Mouse (Mus musculus) heart, embryonic 14.5 days (tissue): ENCODE data around the gene Tmppe. TPM values are rescaled to one million over a fixed set of nuclear protein-coding genes. Genes with fewer than 3 reads are reported as not detected.
"Not testable (repeated sequence)": the region's sequence is repeated elsewhere in the genome, so short reads cannot be mapped to it uniquely, and the experiment has no call there.

Source experiments
- ATAC-seq: fragments of 200-750 bp; cut with Nextera tagmentation; 2 replicates; pipeline ENCODE4 v1.8.0; 2017; ENCODE audit warnings: low read depth, moderate TSS enrichment; ENCODE audit not compliant: insufficient number of reproducible peaks, insufficient read depth, low FRiP score
- H3K27ac ChIP-seq, 2 experiments: fragments of 200-500 bp in 1 of 2; fragments of 300-500 bp in 1 of 2; sonication (generic) in 1 of 2; replicated peaks in 1 of 2; 2 replicates each; pipeline ENCODE4 v1.5.1; 2012 to 2014; ENCODE audit warnings: low read depth in 2 of 2, low read length in 2 of 2, control low read depth in 1 of 2, mild to moderate bottlenecking in 1 of 2, mixed read lengths in 1 of 2; ENCODE audit not compliant: control insufficient read depth in 1 of 2, insufficient read depth in 1 of 2
- H3K27me3 ChIP-seq: fragments of 300-500 bp; sonication (generic); 2 replicates; pipeline ENCODE4 v1.6.1; 2014; ENCODE audit warnings: mild to moderate bottlenecking, low read length, control low read depth; ENCODE audit not compliant: control insufficient read depth, insufficient read depth
- H3K36me3 ChIP-seq: fragments of 300-500 bp; sonication (generic); 2 replicates; pipeline ENCODE4 v1.6.1; 2014; ENCODE audit warnings: mild to moderate bottlenecking, control low read depth, low read length, mixed read lengths; ENCODE audit not compliant: control insufficient read depth, insufficient read depth
- H3K4me1 ChIP-seq, 2 experiments: fragments of 200-500 bp in 1 of 2; fragments of 300-500 bp in 1 of 2; sonication (generic) in 1 of 2; 2 replicates each; pipeline ENCODE4 v1.6.1; 2012 to 2014; ENCODE audit warnings: low read length in 2 of 2, control low read depth in 1 of 2, mixed read lengths in 1 of 2; ENCODE audit not compliant: control insufficient read depth in 2 of 2, insufficient read depth in 2 of 2
- H3K4me2 ChIP-seq: fragments of 300-500 bp; sonication (generic); 2 replicates; pipeline ENCODE4 v1.6.1; 2014; ENCODE audit warnings: mild to moderate bottlenecking, low read length
- H3K4me3 ChIP-seq, 2 experiments: fragments of 200-500 bp in 1 of 2; fragments of 300-500 bp in 1 of 2; sonication (generic) in 1 of 2; 2 replicates each; pipeline ENCODE4 v1.5.1; 2012 to 2014; ENCODE audit warnings: low read length in 2 of 2, mild to moderate bottlenecking in 2 of 2, control low read depth in 1 of 2, low read depth in 1 of 2, moderate library complexity in 1 of 2; ENCODE audit not compliant: control insufficient read depth in 1 of 2, insufficient read depth in 1 of 2
- H3K9ac ChIP-seq: fragments of 300-500 bp; sonication (generic); 2 replicates; pipeline ENCODE4 v1.6.1; 2014; ENCODE audit warnings: mild to moderate bottlenecking, low read length
- H3K9me3 ChIP-seq: fragments of 300-500 bp; sonication (generic); 2 replicates; pipeline ENCODE4 v1.6.1; 2016; ENCODE audit warnings: low read length, control low read depth; ENCODE audit not compliant: control insufficient read depth
- WGBS: fragments of 180-500 bp; shearing (Covaris S2); extraction: QIAGEN DNeasy Blood & Tissue Kit; methylation state at CpG from one replicate; pipeline ENCODE4 v1.1.7; 2014; 5-methylcytosine and 5-hydroxymethylcytosine counted together
- polyA plus RNA-seq: library from polyadenylated mRNA; unstranded; fragments of >200 nt; fragmentation: Nextera tagmentation; extraction: Ambion mirVana; gene quantifications from 2 replicates; pipeline ENCODE4 v1.2.1, GENCODE M21; 2014

Tmppe gene
- polyA plus RNA-seq, 1 experiment from 2014 or later = 3.0 TPM

DNA sequence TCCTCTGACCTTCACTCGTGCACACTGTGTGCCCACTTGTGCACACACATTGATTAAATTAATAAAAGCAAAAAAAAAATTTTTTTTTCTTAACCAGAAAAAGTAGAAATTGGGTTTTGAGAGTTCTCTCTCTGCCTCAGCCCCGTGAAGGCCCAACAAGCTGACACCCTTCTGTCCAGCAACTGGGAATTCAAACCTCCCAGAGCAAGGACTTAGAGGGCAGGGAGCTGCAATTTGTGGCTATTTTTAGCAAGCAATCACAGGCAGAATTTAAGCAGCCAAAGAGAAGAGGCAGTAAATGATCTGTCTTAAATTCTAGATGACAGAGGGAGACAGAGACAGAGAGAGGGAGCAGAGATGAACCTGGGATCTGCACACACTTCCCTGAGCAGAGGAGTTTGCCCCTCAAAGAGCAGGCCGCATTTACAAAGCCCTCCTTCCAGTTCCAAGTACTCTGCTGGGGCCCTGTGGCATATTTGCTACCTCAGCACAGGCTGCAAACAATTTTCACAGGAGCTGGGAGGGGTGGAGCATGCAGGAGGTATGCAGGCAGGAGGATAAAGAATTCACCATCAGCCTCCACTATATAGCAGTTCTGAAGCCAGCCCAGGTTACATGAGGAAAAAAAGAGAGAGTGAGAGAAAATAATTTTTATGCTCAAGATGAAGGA lies 12.1 kb upstream of the Tmppe start:
- H3K4me3 ChIP-seq = peak overlapping the region; percentile 0 to 20; a peak in 1 of 4 replicates
- H3K4me2 ChIP-seq = peak overlapping the region; percentile 85
- peak overlapping the region; percentile 87 to 98 for H3K27ac ChIP-seq
- H3K27me3 ChIP-seq = no peaks in the 10 kb centered on the region
- WGBS = 42% methylated on average over 3 of the region's 3 CpGs
- H3K9ac ChIP-seq = peak overlapping the region; percentile 35; the same call in 1 of the 2 replicates
- peaks cover 22% of the 10 kb centered on the region for H3K36me3 ChIP-seq
- H3K9me3 ChIP-seq = no peaks in the 10 kb centered on the region
- H3K4me1 ChIP-seq = peaks cover 20 to 23% of the 10 kb centered on the region in 2 experiments
- no peak for ATAC-seq

- H3K4me3 ChIP-seq = peak overlapping the region; percentile 62 to 88
- peak overlapping the region; percentile 87 to 98 for H3K27ac ChIP-seq
- peaks cover 16% of the 10 kb centered on the region for H3K36me3 ChIP-seq
- H3K4me1 ChIP-seq = peaks cover 20 to 23% of the 10 kb centered on the region in 2 experiments
- H3K9ac ChIP-seq = peak overlapping the region; percentile 92; the same call in 1 of the 2 replicates
- 69% methylated on average over 8 of the region's 8 CpGs for WGBS
- no peaks in the 10 kb centered on the region for H3K27me3 ChIP-seq
- no peak for ATAC-seq
- H3K4me2 ChIP-seq = peak overlapping the region; percentile 85
- no peaks in the 10 kb centered on the region for H3K9me3 ChIP-seq
These were observed 11.5 kb upstream of the Tmppe start for GRCm38 (mm10) chr9:114389371-114389904.

- Histone ChIP-seq H3K27me3 (no peaks in the 10 kb centered on the region), H3K4me2 (peak within 1 kb of the TSS; percentile 85), H3K4me3 (peak within 1 kb of the TSS; percentile 62 to 88), H3K4me1 (peaks cover 20 to 23% of the 10 kb centered on the region in 2 experiments), H3K36me3 (peaks cover 9% of the 10 kb centered on the region), H3K27ac (peak within 1 kb of the TSS; percentile 87 to 98), H3K9me3 (no peaks in the 10 kb centered on the region), H3K9ac (peak within 1 kb of the TSS; percentile 92)
- WGBS = 1% methylated on average over 95 of the region's 96 CpGs
- peak; percentile 74 for ATAC-seq
These were observed 10.8 kb upstream of the Tmppe start, which contains the start of gene Crtap for GRCm38 (mm10) chr9:114389905-114390748. Gene Crtap (minus strand): TSS chr9:114390675.

- WGBS = 2% methylated on average over 10 of the region's 10 CpGs
These were observed 10.2 kb upstream of the Tmppe start for GRCm38 (mm10) chr9:114390749-114391075.

DNA sequence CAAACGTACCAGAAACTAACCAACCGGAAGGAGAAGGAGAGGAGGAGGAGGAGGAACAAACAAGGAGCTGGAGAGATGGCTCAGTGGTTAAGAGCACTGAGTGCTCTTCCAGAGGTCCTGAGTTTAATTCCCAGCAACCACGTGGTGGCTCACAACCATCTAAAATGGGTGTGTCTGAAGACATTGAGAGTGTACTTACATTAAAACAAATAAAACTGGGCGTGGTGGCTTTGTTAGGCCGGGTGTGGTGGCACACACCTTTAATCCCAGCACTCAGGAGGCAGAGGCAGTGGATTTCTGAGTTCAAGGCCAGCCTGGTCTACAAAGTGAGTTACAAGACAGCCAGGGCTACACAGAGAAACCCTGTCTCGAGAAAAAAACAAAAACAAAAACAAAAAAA lies 6.8 kb upstream of the Tmppe start:
- H3K4me3 ChIP-seq, H3K9me3 ChIP-seq, H3K4me1 ChIP-seq, H3K36me3 ChIP-seq, ATAC-seq, H3K27ac ChIP-seq, H3K27me3 ChIP-seq, H3K4me2 ChIP-seq, H3K9ac ChIP-seq: not testable (repeated sequence)
- WGBS = 61% methylated on average over 6 of the region's 6 CpGs

More at GRCm38 (mm10) chr9:114390749-114391075, 10.2 kb upstream of the Tmppe start:
- Histone ChIP-seq H3K27me3 (no peaks in the 10 kb centered on the region), H3K4me2 (peak overlapping the region; percentile 85), H3K36me3 (peaks cover 4% of the 10 kb centered on the region; the same call in 1 of the 2 replicates), H3K9ac (peak overlapping the region; percentile 92), H3K4me3 (peak overlapping the region; percentile 62 to 88), H3K4me1 (peaks cover 20 to 23% of the 10 kb centered on the region in 2 experiments), H3K9me3 (no peaks in the 10 kb centered on the region), H3K27ac (peak overlapping the region in 1 of 2 experiments; percentile 87; a peak in 2 of 4 replicates)
- no peak for ATAC-seq

DNA sequence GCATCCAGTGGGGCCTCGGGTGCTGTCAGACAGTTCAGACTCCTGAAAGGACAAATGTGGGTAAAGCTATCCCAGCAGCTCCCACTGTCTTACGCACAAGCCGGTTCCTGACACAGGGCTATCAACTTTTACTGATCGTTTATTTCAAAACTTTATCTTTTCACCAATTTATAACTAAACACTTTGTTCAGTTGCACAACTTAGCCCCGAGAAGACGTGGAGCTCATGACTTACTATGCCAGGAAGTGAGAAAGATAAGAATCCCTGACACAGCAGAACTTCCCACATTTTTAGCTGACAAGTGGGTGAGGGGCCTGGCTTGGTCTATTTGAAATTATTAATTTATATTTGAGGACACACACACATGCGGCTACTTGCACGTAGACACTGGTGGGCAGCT lies 6.2 kb upstream of the Tmppe start:
- 54% methylated on average over 8 of the region's 8 CpGs for WGBS
- no peaks in the 10 kb centered on the region; a peak in 1 of 4 replicates for H3K4me1 ChIP-seq
- no peak overlapping the region for H3K9ac ChIP-seq
- H3K27me3 ChIP-seq = no peaks in the 10 kb centered on the region
- no peak overlapping the region for H3K27ac ChIP-seq
- H3K4me2 ChIP-seq = no peak overlapping the region
- no peak overlapping the region for H3K4me3 ChIP-seq
- ATAC-seq = no peak
- no peaks in the 10 kb centered on the region for H3K36me3 ChIP-seq
- no peaks in the 10 kb centered on the region for H3K9me3 ChIP-seq

GRCm38 (mm10) chr9:114395258-114395657 lies 5.6 kb upstream of the Tmppe start:
- Histone ChIP-seq H3K36me3 (no peaks in the 10 kb centered on the region), H3K9ac (no peak overlapping the region), H3K4me3 (no peak overlapping the region), H3K27ac (no peak overlapping the region), H3K4me1 (no peaks in the 10 kb centered on the region), H3K27me3 (no peaks in the 10 kb centered on the region), H3K4me2 (no peak overlapping the region), H3K9me3 (no peaks in the 10 kb centered on the region)
- ATAC-seq = no peak
- 84% methylated on average over 4 of the region's 4 CpGs for WGBS
